9 mouse cellular contexts compared by ENCODE assay signal in genomic region chr1:131712386-131712785, GRCm38 (mm10). TPM values are rescaled to one million over a fixed set of nuclear protein-coding genes. Genes with fewer than 3 reads are reported as not detected.
DNase-seq lines count a peak whose midpoint lies in the region; ATAC-seq and TF ChIP-seq lines count a peak whose summit lies in the region.
"Had no signal": no experiment of that assay in that cellular context is flagged by ENCODE, and none has a peak within 500 bp of the region (broad histone marks: within the 10 kb centered on the region; RNA-seq: fewer than 3 reads in every experiment).

No protein-coding gene starts in this region.

- TF ChIP-seq CTCF in cerebellum, adult 2 months (IDR thresholded peaks at IDR 0.05; ENCODE audit: borderline replicate concordance, insufficient read depth, low read depth, low read length) = peak; percentile 72

- H3K4me2 ChIP-seq in hindbrain, embryonic 14.5 days (replicated peaks) = no peak overlapping the region
- H3K4me2 ChIP-seq: limb, embryonic 13.5 days had no signal

- 17% methylated on average over 2 of the region's 2 CpGs for WGBS in cerebellum, adult 2 months
- WGBS in hindbrain, embryonic 14.5 days = 39% methylated on average over 2 of the region's 2 CpGs

- TF ChIP-seq POLR2A in cerebellum, adult 2 months (IDR thresholded peaks at IDR 0.05; ENCODE audit: borderline replicate concordance, insufficient read depth, low read length) = no peak

- no peaks in the 10 kb centered on the region for H3K36me3 ChIP-seq in hindbrain, embryonic 14.5 days (replicated peaks; ENCODE audit: control insufficient read depth, insufficient read depth)
- H3K36me3 ChIP-seq: limb, embryonic 13.5 days had no signal

- ATAC-seq in hindbrain, embryonic 14.5 days (ENCODE audit: low FRiP score) = peak; percentile 55; the same call in 1 of the 2 replicates
- ATAC-seq in megakaryocyte, adult 5-6 weeks (ENCODE audit: poor library complexity, severe bottlenecking) = peak; percentile 79

- no peaks in the 10 kb centered on the region for H3K27me3 ChIP-seq in cerebellum, adult 2 months (ENCODE audit: control insufficient read depth, insufficient read depth, low read length)
- no peaks in the 10 kb centered on the region for H3K27me3 ChIP-seq in hindbrain, embryonic 14.5 days (ENCODE audit: control insufficient read depth, insufficient read depth, low read length)
- H3K27me3 ChIP-seq: limb, embryonic 13.5 days had no signal

- H3K9ac ChIP-seq in hindbrain, embryonic 14.5 days = no peak overlapping the region
- H3K9ac ChIP-seq: limb, embryonic 13.5 days had no signal

- H3K9me3 ChIP-seq in hindbrain, embryonic 14.5 days (ENCODE audit: control insufficient read depth, low read length) = no peaks in the 10 kb centered on the region
- H3K9me3 ChIP-seq: limb, embryonic 13.5 days had no signal

- no peak overlapping the region for H3K4me3 ChIP-seq in cerebellum, adult 2 months (replicated peaks; ENCODE audit: insufficient read depth, low read depth, low read length)
- no peak overlapping the region for H3K4me3 ChIP-seq in hindbrain, embryonic 14.5 days (replicated peaks; ENCODE audit: low read length)
- H3K4me3 ChIP-seq: limb, embryonic 13.5 days had no signal

- H3K27ac ChIP-seq in cerebellum, adult 2 months (ENCODE audit: insufficient read depth, low read length) = no peak overlapping the region
- no peak overlapping the region for H3K27ac ChIP-seq in hindbrain, embryonic 14.5 days
- H3K27ac ChIP-seq: limb, embryonic 13.5 days had no signal

- peak; percentile 93 for DNase-seq in NIH3T3 (ENCODE audit: low read depth)
- peak; percentile 77 to 79 for DNase-seq in cerebellum, adult 2 months
- peak; percentile 60 to 77 for DNase-seq in frontal cortex, postnatal 10 days (ENCODE audit: low spot score in 2 of 2)
- peak; percentile 88 for DNase-seq in hindbrain, embryonic 14.5 days (ENCODE audit: low spot score)
- DNase-seq in layer of hippocampus, postnatal 14 days (ENCODE audit: low spot score in 2 of 2) = peak; percentile 80 to 88
- peak; percentile 88 for DNase-seq in right cerebral cortex, postnatal 14 days
- peak; percentile 50 for DNase-seq in yolk sac, embryonic 10.5 days (ENCODE audit: low spot score)

- no peaks in the 10 kb centered on the region for H3K4me1 ChIP-seq in cerebellum, adult 2 months (ENCODE audit: control insufficient read depth, insufficient read depth, low read length)
- no peaks in the 10 kb centered on the region for H3K4me1 ChIP-seq in hindbrain, embryonic 14.5 days (replicated peaks; ENCODE audit: control insufficient read depth, insufficient read depth, low read length)
- H3K4me1 ChIP-seq: limb, embryonic 13.5 days had no signal

RNA-seq across cellular contexts. Expression of gene Rab7b, which starts 23.9 kb away (rescaled TPM):
- 4.5 and 4.8 TPM in 2 replicates for polyA plus RNA-seq in cerebellum, adult 2 months (2012; rRNA removed)
- 1.1 and 1.6 TPM in 2 replicates for polyA plus RNA-seq in hindbrain, embryonic 14.5 days (2014; fragmentation: Nextera tagmentation; extraction: Ambion mirVana)
- 1 to 10 TPM; 3.8 to 4.1 TPM for total RNA-seq in layer of hippocampus, postnatal 14 days (2021)
- 3.3 and 4.0 TPM in 2 replicates for total RNA-seq in megakaryocyte, adult 5-6 weeks (2015)
- total RNA-seq in megakaryocyte, adult 5-6 weeks (2017) = 22.4 TPM in 2 replicates

RNA-seq across cellular contexts. Expression of gene Slc26a9, which starts 31.4 kb away (rescaled TPM):
- polyA plus RNA-seq in cerebellum, adult 2 months (2012; rRNA removed) = 0.05 TPM in 2 replicates
- 0.05 and 0.07 TPM in 2 replicates for polyA plus RNA-seq in hindbrain, embryonic 14.5 days (2014; fragmentation: Nextera tagmentation; extraction: Ambion mirVana)
- total RNA-seq in layer of hippocampus, postnatal 14 days (2021) = under 1 TPM; 0.26 to 0.30 TPM
- not detected in 2 replicates for total RNA-seq in megakaryocyte, adult 5-6 weeks (2015)
- total RNA-seq in megakaryocyte, adult 5-6 weeks (2017) = not detected in 2 replicates
- polyA plus RNA-seq: limb, embryonic 13.5 days had no signal
